Mouse (Mus musculus): ENCODE measurements around the gene Gtf2a1. TPM values are rescaled to one million over a fixed set of nuclear protein-coding genes. Genes with fewer than 3 reads are reported as not detected.
A peak's percentile ranks its signal among the peaks of the same experiment; 100 is the strongest.
"Not testable (repeated sequence)": the region's sequence is repeated elsewhere in the genome, so short reads cannot be mapped to it uniquely, and the experiment has no call there.

Gene Gtf2a1
- polyA plus RNA-seq, 3 experiments from 2014 or later = 69.7 to 92.8 (median 81.7) TPM

- ATAC-seq = no peak
Observed at GRCm38 (mm10) chr12:91581204-91582070, 8.8 kb downstream of the Gtf2a1 start.

GRCm38 (mm10) chr12:91579665-91580064 lies 10.6 kb downstream of the Gtf2a1 start:
- ATAC-seq = no peak

GRCm38 (mm10) chr12:91571708-91572107 lies 18.6 kb downstream of the Gtf2a1 start:
- ATAC-seq = no peak

GRCm38 (mm10) chr12:91569255-91569654 lies 21.0 kb downstream of the Gtf2a1 start:
- no peak for ATAC-seq

- ATAC-seq = no peak
Observed at GRCm38 (mm10) chr12:91567145-91567544, 23.1 kb downstream of the Gtf2a1 start.

GRCm38 (mm10) chr12:91558152-91558551 lies 32.1 kb downstream of the Gtf2a1 start:
- not testable (repeated sequence) for ATAC-seq

- not testable (repeated sequence) for ATAC-seq
Observed at GRCm38 (mm10) chr12:91557358-91558005, 32.8 kb downstream of the Gtf2a1 start.

- no peak for ATAC-seq
Observed at GRCm38 (mm10) chr12:91551773-91552526, 38.3 kb downstream of the Gtf2a1 start.

GRCm38 (mm10) chr12:91549471-91549870 lies 40.8 kb downstream of the Gtf2a1 start:
- no peak for ATAC-seq

- ATAC-seq = no peak
Observed at GRCm38 (mm10) chr12:91540202-91540601, 50.1 kb downstream of the Gtf2a1 start.

- no peak for ATAC-seq
Observed at GRCm38 (mm10) chr12:91534514-91534913, 55.8 kb downstream of the Gtf2a1 start.

- peak; percentile 99 for ATAC-seq
Observed at GRCm38 (mm10) chr12:91523626-91524025, 66.7 kb downstream of the Gtf2a1 start.

- no peak for ATAC-seq
Observed at GRCm38 (mm10) chr12:91517808-91518207, 72.5 kb downstream of the Gtf2a1 start.

- ATAC-seq = no peak
Observed at GRCm38 (mm10) chr12:91513980-91514379, 76.3 kb downstream of the Gtf2a1 start.

- ATAC-seq = no peak
Observed at GRCm38 (mm10) chr12:91511766-91512165, 78.5 kb downstream of the Gtf2a1 start.

Other genes starting within 250 kb of the Gtf2a1 start
- 10 to 100 TPM in 2 of 3 experiments, 1 to 10 TPM in 1; 6.3 to 16.3 (median 12.1) TPM for gene Cep128, start 206.1 kb downstream of the Gtf2a1 start, polyA plus RNA-seq (2017; shearing (Covaris generic))
- not detected for gene Tshr, start 205.9 kb downstream of the Gtf2a1 start, polyA plus RNA-seq (2017; shearing (Covaris generic))
- gene Ston2, start 197.9 kb upstream of the Gtf2a1 start, polyA plus RNA-seq (2017; shearing (Covaris generic)) = 1 to 10 TPM in 1 of 3 experiments, under 1 TPM in 2; 0.69 to 2.0 (median 0.82) TPM

All from inflammation-experienced regulatory T-cells, adult 6 months (primary cell).